In genomic region chr11:120310813-120311312, GRCm38 (mm10) we compare ENCODE assay signal across 8 mouse cellular contexts. TPM values are rescaled to one million over a fixed set of nuclear protein-coding genes. Genes with fewer than 3 reads are reported as not detected.
DNase-seq lines count a peak whose midpoint lies in the region; ATAC-seq lines count a peak whose summit lies in the region.

No protein-coding gene starts in this region.

- DNase-seq in ZHBTc4 (ENCODE audit: low read depth, low spot score) = peak; percentile 97
- peak; percentile 80 to 94 for DNase-seq in cerebellum, postnatal 4 days (ENCODE audit: low spot score in 2 of 2)
- DNase-seq in gastrocnemius, adult 18-20 months (ENCODE audit: low spot score) = peak; percentile 88
- DNase-seq in left cerebral cortex, adult 11 months (ENCODE audit: low spot score) = peak; percentile 88
- peak; percentile 95 for DNase-seq in lung, postnatal 36 days
- DNase-seq in right cerebral cortex, adult 18-20 months = peak; percentile 96
- DNase-seq in urinary bladder, adult 2 months (ENCODE audit: low spot score) = peak; percentile 82

- peaks cover 37% of the 10 kb centered on the region for H3K4me1 ChIP-seq in hindbrain, embryonic 16.5 days (ENCODE audit: control insufficient read depth, insufficient read depth, low read depth, low read length)

- ATAC-seq in hindbrain, embryonic 16.5 days = peak; percentile 93

- H3K27ac ChIP-seq in hindbrain, embryonic 16.5 days (ENCODE audit: low read depth, low read length) = peak overlapping the region; percentile 90

- peak overlapping the region; percentile 75 for H3K4me2 ChIP-seq in hindbrain, embryonic 16.5 days (ENCODE audit: low read length)

- no peaks in the 10 kb centered on the region for H3K9me3 ChIP-seq in hindbrain, embryonic 16.5 days (ENCODE audit: control insufficient read depth, low read length)

- H3K9ac ChIP-seq in hindbrain, embryonic 16.5 days (ENCODE audit: low read depth, low read length) = peak overlapping the region; percentile 78

- no peaks in the 10 kb centered on the region for H3K27me3 ChIP-seq in hindbrain, embryonic 16.5 days (replicated peaks; ENCODE audit: control insufficient read depth, insufficient read depth, low read length)

- WGBS in hindbrain, embryonic 16.5 days = 2% methylated on average over 45 of the region's 45 CpGs

- H3K4me3 ChIP-seq in hindbrain, embryonic 16.5 days (ENCODE audit: low read length) = peak overlapping the region; percentile 42

- H3K36me3 ChIP-seq in hindbrain, embryonic 16.5 days (ENCODE audit: control insufficient read depth, insufficient read depth, low read length) = no peaks in the 10 kb centered on the region

RNA-seq across cellular contexts. Expression of gene Actg1, which starts 37.5 kb away (rescaled TPM):
- 100 to 1,000 TPM; 158 to 253 TPM for total RNA-seq in gastrocnemius, adult 18-20 months (2021)
- 4,199 and 4,222 TPM in 2 replicates for polyA plus RNA-seq in hindbrain, embryonic 16.5 days (2015; fragmentation: Nextera tagmentation; extraction: Ambion mirVana)
- polyA plus RNA-seq in urinary bladder, adult 2 months (2012; rRNA removed) = 1,024 and 1,454 TPM in 2 replicates

RNA-seq across cellular contexts. Expression of gene Fscn2, which starts 50.5 kb away (rescaled TPM):
- total RNA-seq in gastrocnemius, adult 18-20 months (2021) = under 1 TPM; 0.39 to 0.52 TPM
- polyA plus RNA-seq in hindbrain, embryonic 16.5 days (2015; fragmentation: Nextera tagmentation; extraction: Ambion mirVana) = 0.66 and 1.6 TPM in 2 replicates
- polyA plus RNA-seq in urinary bladder, adult 2 months (2012; rRNA removed) = 0.25 TPM in 1 of 2 replicates, not detected in the other

Comparison
In these comparisons a context has a peak if more than half of its experiments do, and no peak if none do; other contexts are left out.
1. Peak in every context shown above with its lines: DNase-seq, ATAC-seq, H3K4me3 ChIP-seq and H3K27ac ChIP-seq.